Mouse (Mus musculus): ENCODE data around the gene Ttpal. TPM values are rescaled to one million over a fixed set of nuclear protein-coding genes. Genes with fewer than 3 reads are reported as not detected.

The Ttpal gene
- total RNA-seq, 1 experiment from 2014 or later = 87.1 TPM

DNA sequence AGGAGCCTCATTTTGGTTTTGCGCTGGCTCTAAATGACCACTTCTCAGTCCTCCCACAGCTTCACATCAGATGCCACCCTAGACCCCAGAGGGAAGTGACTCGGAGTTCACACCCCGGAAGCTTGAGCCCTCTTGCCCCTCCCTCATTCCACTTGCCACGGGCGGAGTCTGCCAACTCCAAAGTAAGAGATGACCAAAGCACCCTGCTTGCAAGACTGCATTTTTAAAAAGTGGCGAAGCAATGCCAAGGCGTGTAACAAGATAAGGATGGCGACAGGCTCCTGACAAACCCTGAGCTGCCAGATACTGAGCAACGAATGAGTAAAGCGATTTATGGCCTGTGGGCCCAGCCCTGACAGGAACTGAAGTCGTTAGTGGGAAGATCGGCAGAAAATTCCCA is 11.9 kb upstream of the Ttpal start:
- no peak for ATAC-seq (ENCODE audit: extremely low read depth, insufficient number of reproducible peaks, low FRiP score, poor library complexity, severe bottlenecking)

DNA sequence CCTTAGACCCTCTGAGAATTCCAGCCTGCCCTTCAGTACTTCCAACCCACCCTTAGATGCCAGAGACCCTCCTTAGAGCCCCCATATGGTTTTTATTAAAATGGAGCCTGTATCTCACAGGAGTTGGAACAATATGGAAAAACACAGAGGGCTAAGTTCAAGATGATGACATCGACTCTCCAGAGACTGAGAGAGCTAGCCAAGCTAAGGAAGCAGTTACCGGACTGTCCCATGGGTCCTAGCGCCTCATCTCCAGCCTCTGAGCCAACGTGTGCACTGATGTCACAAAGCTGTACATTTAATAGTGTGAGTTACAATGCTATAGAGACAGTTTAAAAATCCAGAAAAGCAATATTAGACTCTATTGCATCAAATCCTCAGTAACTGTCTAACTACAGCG is 11.1 kb upstream of the Ttpal start:
- ATAC-seq (ENCODE audit: extremely low read depth, insufficient number of reproducible peaks, low FRiP score, poor library complexity, severe bottlenecking) = no peak

DNA sequence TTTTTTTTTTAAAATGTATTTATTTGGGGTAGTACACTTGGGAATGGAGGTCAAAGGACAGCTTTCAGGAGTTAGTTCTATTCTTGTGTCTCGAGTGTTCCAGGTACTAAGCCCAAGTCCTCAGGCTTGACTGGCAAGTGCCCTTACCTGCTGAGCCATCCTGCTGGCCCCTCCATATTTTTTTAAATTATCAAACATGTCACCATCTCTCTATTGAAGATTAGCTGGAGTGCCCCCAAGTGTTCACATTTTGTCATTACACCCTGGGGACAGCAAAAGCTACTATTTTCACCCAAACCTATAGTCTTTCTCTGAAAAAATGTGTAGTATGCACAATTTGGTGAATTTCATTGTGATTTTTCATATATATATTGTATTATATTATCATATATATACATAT is 10.0 kb upstream of the Ttpal start:
- ATAC-seq (ENCODE audit: extremely low read depth, insufficient number of reproducible peaks, low FRiP score, poor library complexity, severe bottlenecking) = 0 out of 2 replicates have a peak, but pooled peaks have one; percentile 27

DNA sequence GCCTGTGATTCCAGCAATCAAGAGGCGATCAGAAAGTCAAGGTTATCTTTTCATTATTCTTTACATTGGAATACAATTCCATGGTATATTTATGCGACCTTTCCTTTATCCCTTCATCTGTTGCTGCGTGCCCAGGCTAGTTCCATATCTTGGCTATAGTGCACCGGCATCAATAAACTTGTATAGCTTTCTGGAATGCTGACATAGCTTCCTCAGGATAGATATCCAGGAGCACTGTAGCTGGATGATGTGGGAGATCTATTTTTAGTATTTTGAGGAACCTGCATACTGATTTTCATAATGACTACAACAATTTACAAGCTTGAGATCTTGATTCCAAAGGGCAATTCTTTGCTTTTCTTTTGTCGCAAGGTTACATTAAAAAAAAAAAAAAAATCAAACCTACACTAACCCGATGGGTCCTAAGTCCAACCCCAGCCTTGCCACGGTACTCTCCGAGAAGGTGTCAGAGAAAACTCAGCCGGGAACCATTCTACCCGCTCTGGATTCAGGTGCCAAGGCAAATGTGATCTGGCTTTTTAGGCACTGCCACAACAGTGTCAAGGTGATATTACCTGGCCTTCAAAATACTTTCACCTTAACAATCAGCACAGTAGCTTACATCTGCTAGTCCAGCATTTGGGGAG is 8.4 kb upstream of the Ttpal start:
- ATAC-seq (ENCODE audit: extremely low read depth, insufficient number of reproducible peaks, low FRiP score, poor library complexity, severe bottlenecking) = no peak

DNA sequence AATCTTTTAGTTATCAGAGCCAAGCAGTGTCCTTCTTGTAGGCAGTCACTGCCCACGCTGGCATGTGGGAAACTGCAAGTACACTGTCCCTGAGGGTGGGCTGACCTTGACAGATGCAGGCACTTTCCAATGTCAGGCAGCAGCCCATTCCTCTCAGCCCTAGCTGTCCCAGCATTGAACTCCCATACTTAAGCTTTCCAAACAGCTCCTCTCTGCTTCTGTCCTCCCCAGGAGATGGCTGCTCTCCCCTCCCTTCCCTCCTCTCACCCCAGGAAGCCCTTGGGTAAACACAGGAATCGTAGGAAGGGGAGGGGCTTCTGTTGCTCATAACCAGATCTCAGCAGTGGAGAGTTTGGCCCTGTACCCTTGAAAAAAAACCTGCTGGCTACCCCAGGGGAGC is 7.0 kb upstream of the Ttpal start:
- ATAC-seq (ENCODE audit: extremely low read depth, insufficient number of reproducible peaks, low FRiP score, poor library complexity, severe bottlenecking) = no peak

DNA sequence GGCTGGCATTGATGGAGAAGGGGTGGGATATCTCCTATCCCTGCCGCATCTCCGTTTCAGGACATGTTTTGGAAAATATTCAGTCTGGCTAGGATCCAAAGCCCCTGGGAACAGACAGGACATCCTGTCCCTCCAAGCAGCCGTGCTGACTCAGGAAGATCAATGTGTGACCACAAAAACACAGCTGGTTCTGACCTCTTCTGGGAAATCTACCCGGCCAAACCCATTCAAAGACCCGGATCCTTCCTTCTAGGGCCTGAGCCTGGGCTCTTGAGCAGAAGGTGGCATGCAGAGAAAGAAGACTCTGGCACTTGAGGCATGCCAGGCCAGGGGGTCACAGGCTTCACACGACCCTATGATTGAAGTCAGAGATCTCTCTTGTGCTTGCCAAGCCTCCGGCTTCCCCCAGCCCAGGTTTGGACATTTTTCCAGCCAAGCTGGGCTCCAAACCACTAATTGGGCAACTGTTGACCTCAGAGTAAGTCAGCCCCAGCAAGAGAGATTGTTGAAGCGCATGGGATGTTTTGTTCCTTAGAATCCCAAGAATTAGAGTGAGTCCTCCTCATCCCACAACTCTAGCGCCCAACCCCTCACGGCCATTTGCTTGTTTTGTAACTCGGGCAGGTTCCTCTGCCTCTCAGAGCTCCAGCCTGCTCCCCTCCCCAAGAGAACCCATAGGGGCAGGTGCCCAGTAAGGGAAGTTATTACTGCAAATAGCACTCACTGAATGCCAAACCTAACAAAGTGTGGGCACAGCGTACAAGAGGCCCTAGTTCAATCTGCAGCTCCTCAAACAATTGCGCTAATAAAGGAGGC is 5.8 kb upstream of the Ttpal start:
- ATAC-seq (ENCODE audit: extremely low read depth, insufficient number of reproducible peaks, low FRiP score, poor library complexity, severe bottlenecking) = no peak

DNA sequence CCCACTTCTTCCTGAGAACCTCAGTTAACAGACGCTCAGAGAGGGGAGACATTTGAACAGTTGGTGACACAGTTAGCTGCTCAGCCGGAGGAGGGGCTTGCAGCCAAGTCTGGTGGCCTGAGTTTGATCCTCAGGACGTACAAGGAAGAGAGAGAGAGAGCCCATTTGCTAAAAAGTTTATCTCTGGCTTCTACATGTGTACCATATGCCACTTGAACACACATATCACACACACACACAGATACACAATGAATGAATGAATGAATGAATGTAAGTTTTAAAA is 5.3 kb upstream of the Ttpal start:
- ATAC-seq (ENCODE audit: extremely low read depth, insufficient number of reproducible peaks, low FRiP score, poor library complexity, severe bottlenecking) = no peak

DNA sequence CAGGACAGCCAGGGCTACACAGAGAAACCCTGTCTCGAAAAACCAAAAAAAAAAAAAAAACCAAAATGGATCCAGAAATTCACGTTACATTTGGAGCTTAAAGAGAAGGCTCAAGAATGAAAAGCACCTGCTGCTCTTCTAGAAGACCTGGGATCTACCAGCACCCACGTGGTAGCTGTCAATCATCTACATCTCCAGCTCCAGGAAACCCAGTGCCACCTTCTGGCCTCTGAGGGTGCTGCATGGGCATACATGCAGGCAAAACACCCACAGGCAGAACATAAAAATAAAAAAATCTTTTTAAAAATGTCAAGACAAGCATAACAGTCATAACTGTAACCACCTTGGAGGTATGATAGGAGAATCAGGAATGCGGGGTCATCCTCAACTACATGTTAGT is 4.5 kb upstream of the Ttpal start:
- peak; percentile 39; the same call in 1 of the 2 replicates for ATAC-seq (ENCODE audit: extremely low read depth, insufficient number of reproducible peaks, low FRiP score, poor library complexity, severe bottlenecking)

DNA sequence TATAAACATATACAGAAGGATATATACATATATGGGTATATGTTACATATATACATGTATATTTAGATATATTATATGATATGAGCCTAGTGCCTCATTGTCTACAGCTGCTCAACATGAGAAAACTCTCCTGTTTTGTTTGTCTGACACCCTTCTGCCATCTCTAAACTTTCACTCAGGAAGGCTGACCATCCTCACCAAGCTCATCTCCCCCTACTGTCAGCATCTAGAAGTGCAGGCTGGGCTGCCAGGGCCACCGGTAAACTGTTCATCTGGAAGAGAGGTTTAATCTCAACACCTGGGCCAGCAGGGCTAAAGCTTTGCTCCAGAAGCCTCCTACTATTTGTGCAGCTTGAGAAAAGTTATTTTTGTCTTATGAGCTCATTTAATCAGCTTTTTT is 2.9 kb upstream of the Ttpal start:
- peak; percentile 28 for ATAC-seq (ENCODE audit: extremely low read depth, insufficient number of reproducible peaks, low FRiP score, poor library complexity, severe bottlenecking)

DNA sequence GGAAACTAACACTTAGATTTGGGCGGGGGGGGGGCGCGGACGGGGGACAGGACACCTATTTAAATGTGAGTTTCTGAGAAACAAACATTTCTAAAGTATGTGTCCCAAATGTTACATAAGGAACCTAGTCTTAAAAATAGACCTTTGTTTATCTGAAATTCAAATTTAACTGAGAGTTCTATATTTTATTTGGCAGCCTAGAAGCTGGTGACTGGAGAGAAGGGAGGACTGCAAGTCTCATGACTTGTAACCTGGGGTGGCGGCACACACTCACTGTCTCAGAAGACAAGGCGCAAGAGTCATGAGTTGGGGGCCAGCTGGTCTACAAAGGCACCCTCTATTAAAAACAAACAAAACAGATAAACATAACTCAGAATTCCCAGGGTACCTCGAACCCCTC is 1.0 kb upstream of the Ttpal start:
- no peak for ATAC-seq (ENCODE audit: extremely low read depth, insufficient number of reproducible peaks, low FRiP score, poor library complexity, severe bottlenecking)

DNA sequence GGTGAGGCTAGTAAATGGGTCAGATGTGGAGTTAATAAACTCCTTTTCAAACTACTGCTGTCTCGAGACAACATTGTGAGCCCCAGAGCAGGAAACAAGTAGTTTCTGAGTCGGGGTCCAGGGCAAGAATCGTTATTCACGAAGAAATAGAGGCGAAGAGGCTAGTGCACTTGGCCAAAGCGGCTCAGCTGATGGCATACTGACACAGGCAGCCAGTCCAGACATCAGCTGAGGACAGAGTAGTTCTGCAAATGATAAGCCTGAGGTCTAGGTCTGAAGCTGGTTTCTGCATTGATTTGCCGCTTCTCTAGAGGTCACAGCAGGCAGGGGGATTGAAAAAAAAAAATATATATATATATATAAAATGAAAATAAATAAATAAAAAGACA is 408 bp upstream of the Ttpal start:
- ATAC-seq (ENCODE audit: extremely low read depth, insufficient number of reproducible peaks, low FRiP score, poor library complexity, severe bottlenecking) = no peak

DNA sequence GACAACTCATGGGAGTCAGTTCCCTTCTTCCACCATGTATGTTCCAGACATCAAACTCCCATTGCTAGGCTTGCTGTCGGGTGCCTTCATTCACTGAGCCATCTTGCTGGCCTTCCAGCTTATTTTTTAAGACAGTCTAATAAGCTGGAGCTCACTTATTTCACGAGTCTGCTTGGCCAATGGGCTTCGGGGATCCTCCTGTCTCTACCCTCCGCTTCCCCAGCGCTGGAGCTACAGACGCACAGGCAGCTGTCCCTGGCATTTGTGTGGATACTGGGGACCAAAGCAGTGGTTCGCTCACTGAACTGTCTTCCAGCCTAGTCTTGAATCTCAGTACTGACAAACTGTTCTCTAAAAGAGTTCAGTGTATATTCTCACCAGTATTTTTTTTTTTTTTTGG is 4.0 kb downstream of the Ttpal start:
- no peak for ATAC-seq (ENCODE audit: extremely low read depth, insufficient number of reproducible peaks, low FRiP score, poor library complexity, severe bottlenecking)

DNA sequence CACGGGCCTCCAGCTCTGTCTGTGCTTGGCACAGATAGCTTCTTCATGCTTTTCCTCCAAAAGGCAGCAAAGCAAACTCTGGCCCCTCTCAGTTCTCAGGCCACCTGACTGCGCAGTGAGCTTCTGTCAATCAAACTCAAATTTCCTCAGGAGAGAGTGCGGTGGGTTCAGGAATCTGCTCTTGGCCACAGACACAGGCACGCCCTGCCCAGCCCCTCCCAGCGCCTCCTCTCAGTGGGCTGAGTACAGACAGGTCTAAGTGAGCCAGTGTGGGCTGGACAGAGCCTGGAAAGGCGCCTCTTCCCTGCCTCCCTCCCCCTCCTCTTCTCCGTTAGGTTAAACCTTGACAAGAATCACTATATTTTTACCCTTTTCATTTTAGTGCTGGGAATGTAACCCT is 5.9 kb downstream of the Ttpal start:
- no peak for ATAC-seq (ENCODE audit: extremely low read depth, insufficient number of reproducible peaks, low FRiP score, poor library complexity, severe bottlenecking)

DNA sequence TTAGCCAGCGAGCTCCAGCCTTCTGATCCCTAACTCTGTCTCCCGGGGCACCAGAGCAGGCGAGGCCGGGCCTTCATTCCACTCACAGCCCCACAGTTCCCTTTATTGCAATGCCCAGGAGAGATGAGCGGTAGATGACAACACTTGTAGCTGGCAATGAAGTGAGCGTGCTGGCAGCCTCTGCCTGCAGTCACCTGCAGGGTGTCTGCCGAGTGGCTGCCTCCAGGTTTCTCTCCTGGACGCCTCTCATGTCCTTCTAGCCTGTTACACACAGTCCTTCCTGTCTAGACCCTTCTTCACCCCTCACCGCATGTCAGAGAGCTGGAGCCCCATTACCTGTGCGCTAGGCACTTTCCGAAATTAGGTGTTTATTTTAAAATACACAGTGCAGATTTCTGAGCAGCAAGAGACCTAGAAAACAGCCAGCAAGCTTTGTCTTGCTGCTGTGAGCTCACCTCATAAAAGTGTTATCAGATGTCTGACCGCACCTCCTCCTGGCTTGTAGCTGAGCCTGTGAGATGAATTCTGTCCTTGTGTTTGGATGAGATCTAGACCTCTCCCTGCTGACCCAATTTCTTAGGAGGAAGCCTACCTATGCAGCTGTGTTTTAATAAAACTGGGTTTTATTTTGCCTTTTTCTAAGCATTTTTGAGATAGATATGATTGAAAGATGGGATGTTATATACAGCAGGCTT is 7.3 kb downstream of the Ttpal start:
- no peak for ATAC-seq (ENCODE audit: extremely low read depth, insufficient number of reproducible peaks, low FRiP score, poor library complexity, severe bottlenecking)

DNA sequence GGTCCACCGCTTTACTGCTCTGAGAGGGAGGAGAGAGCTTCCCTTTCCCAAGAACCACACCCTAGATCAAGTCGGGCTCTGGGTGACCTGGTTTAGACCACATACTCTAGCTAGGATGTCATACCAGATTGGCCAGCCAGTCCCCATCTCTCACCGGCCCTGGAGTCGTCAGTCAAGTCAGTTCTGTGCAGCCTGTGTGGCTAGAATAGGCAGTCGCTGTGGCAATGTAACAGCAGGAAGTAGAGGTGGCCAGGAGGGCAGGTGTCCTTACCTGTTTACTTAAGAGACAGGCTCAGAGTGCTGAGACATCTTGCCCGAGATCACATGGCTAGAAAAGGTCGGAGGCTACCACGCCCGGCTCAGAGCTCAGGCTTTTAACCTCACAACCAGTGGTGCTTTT is 9.1 kb downstream of the Ttpal start:
- ATAC-seq (ENCODE audit: extremely low read depth, insufficient number of reproducible peaks, low FRiP score, poor library complexity, severe bottlenecking) = no peak

DNA sequence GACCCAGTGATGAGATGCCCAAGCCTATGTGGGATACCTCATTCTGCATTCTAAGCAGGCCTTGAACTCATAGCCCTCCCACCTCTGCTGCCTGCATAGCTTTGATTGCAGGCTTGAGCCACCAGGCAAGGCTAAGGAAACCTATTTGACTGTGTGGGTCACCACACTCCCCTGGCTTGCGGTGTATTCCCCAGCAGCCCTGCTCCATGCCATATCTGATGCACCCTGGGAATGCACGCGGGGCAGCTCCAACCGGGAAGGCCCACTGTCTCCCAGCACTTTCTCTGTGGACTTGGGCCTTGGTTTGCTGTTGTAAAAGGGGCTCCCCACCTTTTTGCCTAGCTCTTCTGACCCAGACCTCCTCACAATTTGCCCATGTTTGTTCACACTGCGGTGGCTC is 11.1 kb downstream of the Ttpal start:
- ATAC-seq (ENCODE audit: extremely low read depth, insufficient number of reproducible peaks, low FRiP score, poor library complexity, severe bottlenecking) = no peak

DNA sequence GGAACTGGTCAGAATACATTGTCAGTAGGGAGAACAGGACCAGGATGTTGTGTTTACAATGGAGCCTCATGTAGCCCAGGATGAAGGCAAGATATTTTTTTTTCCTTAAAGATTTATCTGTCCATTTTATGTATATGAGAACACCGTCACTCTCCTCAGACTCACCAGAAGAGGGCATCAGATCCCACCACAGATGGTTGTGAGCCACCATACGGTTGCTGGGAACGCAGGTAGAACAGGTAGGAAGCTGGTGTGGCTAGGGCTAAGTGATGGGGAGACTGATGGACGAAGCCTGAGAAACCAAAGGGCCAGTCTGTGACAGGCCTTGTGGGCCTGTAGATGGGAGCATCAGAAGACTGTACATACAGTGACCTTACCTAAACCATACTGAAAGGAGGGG is 11.9 kb downstream of the Ttpal start:
- ATAC-seq (ENCODE audit: extremely low read depth, insufficient number of reproducible peaks, low FRiP score, poor library complexity, severe bottlenecking) = no peak

DNA sequence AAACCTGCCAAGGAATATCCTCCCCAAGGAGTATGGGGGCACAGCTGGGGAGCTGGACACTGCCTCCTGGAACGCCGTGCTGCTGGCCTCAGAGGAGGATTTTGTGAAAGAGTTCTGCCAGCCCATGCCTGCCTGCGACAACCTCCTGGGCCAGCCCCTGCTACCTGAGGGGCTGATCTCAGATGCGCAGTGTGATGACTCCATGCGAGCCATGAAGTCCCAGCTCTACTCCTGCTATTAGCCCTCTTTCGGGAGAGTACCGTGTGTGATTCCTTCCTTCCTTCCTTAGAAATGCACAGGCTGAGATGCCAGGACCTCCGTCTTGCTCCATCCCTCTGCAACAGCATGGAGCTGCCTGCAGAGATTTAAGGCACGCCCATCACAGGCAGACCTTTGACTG is 13.3 kb downstream of the Ttpal start:
- no peak for ATAC-seq (ENCODE audit: extremely low read depth, insufficient number of reproducible peaks, low FRiP score, poor library complexity, severe bottlenecking)

DNA sequence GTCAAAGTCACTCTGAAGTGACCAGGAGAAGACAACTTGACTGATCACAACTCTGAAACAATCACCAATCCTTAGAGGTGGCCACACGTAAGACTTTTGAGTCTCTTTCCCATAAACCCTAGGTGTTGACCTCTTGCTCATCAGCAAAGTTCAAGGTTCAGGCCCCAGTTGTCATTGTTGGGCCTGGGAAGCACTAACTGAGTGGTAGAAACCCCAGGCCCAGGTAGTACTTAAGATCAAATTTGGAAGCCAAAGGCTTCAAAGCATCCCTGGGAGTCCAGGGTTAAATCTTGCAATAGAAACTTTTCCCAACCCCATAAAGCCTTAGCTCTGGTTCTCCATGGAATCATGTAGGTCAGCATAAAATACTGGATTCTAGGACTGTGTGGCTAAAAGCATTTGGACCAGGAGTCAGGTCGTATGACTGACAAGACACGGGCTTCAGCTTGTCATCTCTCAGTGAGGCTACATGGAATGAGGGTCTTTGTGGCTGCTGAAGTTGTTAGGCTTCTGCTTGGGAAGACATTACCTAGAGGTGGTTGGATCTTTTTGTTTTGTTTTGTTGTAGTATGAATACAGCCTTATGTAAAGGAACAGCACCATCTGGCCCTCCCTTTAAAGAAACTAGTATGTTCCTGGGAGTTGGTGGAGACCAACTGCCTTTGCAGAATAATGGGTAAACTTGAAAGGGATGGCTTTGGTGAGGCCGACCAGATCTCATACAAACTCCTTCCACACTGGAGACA is 14.0 kb downstream of the Ttpal start:
- ATAC-seq (ENCODE audit: extremely low read depth, insufficient number of reproducible peaks, low FRiP score, poor library complexity, severe bottlenecking) = no peak
